In the genomic region with DNA sequence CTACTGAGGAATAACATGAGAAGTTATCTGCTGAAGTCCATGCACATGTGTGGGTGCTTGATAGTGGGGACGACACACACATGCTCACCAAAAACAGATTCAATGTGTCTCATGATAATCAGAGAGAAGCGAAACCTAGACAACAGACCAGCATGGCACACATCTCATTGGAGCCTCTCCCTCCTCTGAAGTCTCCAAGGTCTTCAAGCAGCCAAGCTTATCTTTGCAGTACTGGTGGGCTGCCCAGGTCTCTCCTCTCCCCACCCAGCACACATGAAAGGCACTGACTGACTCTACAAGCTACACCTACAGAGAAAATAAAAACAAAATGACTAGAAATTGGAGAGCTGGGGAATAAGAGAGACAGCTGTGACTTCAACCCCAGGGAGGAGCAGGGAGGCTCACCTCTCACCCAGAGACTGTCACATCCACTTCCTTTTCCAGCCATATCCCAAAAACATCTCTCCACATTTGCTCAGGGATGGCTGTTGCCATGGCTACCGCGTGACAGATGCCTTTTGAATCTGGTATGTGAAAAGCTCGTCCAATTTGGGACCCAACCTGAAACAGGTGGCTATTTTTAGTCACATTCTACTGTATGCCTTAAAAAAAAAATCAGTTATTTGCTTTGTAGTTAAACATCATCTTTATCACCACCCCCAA, we compare ENCODE assay signal across 12 mouse cellular contexts.
DNase-seq lines count a peak whose midpoint lies in the region; ATAC-seq and TF ChIP-seq lines count a peak whose summit lies in the region.
"Had no signal": no experiment of that assay in that cellular context is flagged by ENCODE, and none has a peak within 500 bp of the region (broad histone marks: within the 10 kb centered on the region; RNA-seq: fewer than 3 reads in every experiment).

No protein-coding gene starts in this region.

- ATAC-seq in hindbrain, embryonic 15.5 days (ENCODE audit: low FRiP score, low read depth): peak; percentile 68
- no peak for ATAC-seq in hindbrain, embryonic 11.5 days (ENCODE audit: low FRiP score)
- ATAC-seq in midbrain, postnatal 0 days (ENCODE audit: low FRiP score): peak; percentile 49; the same call in 1 of the 2 replicates
- no peak for ATAC-seq in intestine, embryonic 15.5 days
- ATAC-seq in kidney, embryonic 15.5 days (replicated peaks; ENCODE audit: low FRiP score): no peak
- ATAC-seq: inflammation-experienced regulatory T-cells, adult 6 months had no signal

- no peak for TF ChIP-seq CTCF in midbrain, postnatal 0 days (IDR thresholded peaks at IDR 0.05)

- no peaks in the 10 kb centered on the region for H3K27me3 ChIP-seq in hindbrain, embryonic 15.5 days
- no peaks in the 10 kb centered on the region for H3K27me3 ChIP-seq in hindbrain, embryonic 11.5 days (ENCODE audit: control insufficient read depth, insufficient read depth, low read length)
- no peaks in the 10 kb centered on the region for H3K27me3 ChIP-seq in midbrain, postnatal 0 days (ENCODE audit: insufficient read depth, low read length)
- no peaks in the 10 kb centered on the region for H3K27me3 ChIP-seq in intestine, embryonic 15.5 days (replicated peaks)
- no peaks in the 10 kb centered on the region for H3K27me3 ChIP-seq in kidney, embryonic 15.5 days
- H3K27me3 ChIP-seq: stomach, embryonic 15.5 days had no signal

- H3K9ac ChIP-seq in hindbrain, embryonic 15.5 days: no peak overlapping the region
- H3K9ac ChIP-seq in hindbrain, embryonic 11.5 days (ENCODE audit: low read depth, low read length): no peak overlapping the region
- no peak overlapping the region for H3K9ac ChIP-seq in midbrain, postnatal 0 days (replicated peaks; ENCODE audit: low read length, poor library complexity, severe bottlenecking)
- no peak overlapping the region for H3K9ac ChIP-seq in intestine, embryonic 15.5 days
- H3K9ac ChIP-seq in kidney, embryonic 15.5 days: no peak overlapping the region
- H3K9ac ChIP-seq: stomach, embryonic 15.5 days had no signal

- no peaks in the 10 kb centered on the region for H3K36me3 ChIP-seq in hindbrain, embryonic 15.5 days
- no peaks in the 10 kb centered on the region for H3K36me3 ChIP-seq in hindbrain, embryonic 11.5 days (ENCODE audit: control insufficient read depth, insufficient read depth, low read length)
- no peaks in the 10 kb centered on the region for H3K36me3 ChIP-seq in midbrain, postnatal 0 days (ENCODE audit: insufficient read depth, low read length)
- H3K36me3 ChIP-seq in intestine, embryonic 15.5 days: no peaks in the 10 kb centered on the region
- H3K36me3 ChIP-seq in kidney, embryonic 15.5 days: no peaks in the 10 kb centered on the region
- H3K36me3 ChIP-seq: stomach, embryonic 15.5 days had no signal

- DNase-seq in hindbrain, embryonic 11.5 days (ENCODE audit: low spot score): no peak
- DNase-seq in c-Kit-positive CD71-positive TER-119-positive erythroid progenitor cells, embryonic 14.5 days (ENCODE audit: low spot score): peak; percentile 7
- DNase-seq in layer of hippocampus, adult 9-11 months: peak; percentile 65
- peak; percentile 66 for DNase-seq in midbrain, postnatal 0 days (ENCODE audit: low spot score)
- no peak for DNase-seq in lung, postnatal 36 days
- DNase-seq: lung, postnatal 10 days had no signal

- no peaks in the 10 kb centered on the region for H3K9me3 ChIP-seq in hindbrain, embryonic 15.5 days
- H3K9me3 ChIP-seq in hindbrain, embryonic 11.5 days (ENCODE audit: control insufficient read depth, low read length): no peaks in the 10 kb centered on the region
- no peaks in the 10 kb centered on the region for H3K9me3 ChIP-seq in midbrain, postnatal 0 days (ENCODE audit: low read length)
- H3K9me3 ChIP-seq in intestine, embryonic 15.5 days: no peaks in the 10 kb centered on the region
- H3K9me3 ChIP-seq in kidney, embryonic 15.5 days (replicated peaks): no peaks in the 10 kb centered on the region
- H3K9me3 ChIP-seq: stomach, embryonic 15.5 days had no signal

- no peak overlapping the region for H3K4me2 ChIP-seq in hindbrain, embryonic 15.5 days
- no peak overlapping the region for H3K4me2 ChIP-seq in hindbrain, embryonic 11.5 days (replicated peaks; ENCODE audit: low read depth, low read length)
- H3K4me2 ChIP-seq in midbrain, postnatal 0 days (ENCODE audit: low read depth, low read length, poor library complexity, severe bottlenecking): no peak overlapping the region
- no peak overlapping the region for H3K4me2 ChIP-seq in intestine, embryonic 15.5 days (replicated peaks)
- H3K4me2 ChIP-seq in kidney, embryonic 15.5 days: no peak overlapping the region
- H3K4me2 ChIP-seq: heart, embryonic 11.5 days; stomach, embryonic 15.5 days had no signal

- 73% methylated on average over 5 of the region's 5 CpGs for WGBS in hindbrain, embryonic 15.5 days
- WGBS in hindbrain, embryonic 11.5 days: 81% methylated on average over 5 of the region's 5 CpGs
- 67% methylated on average over 5 of the region's 5 CpGs for whole genome bisulfite sequencing in midbrain, postnatal 0 days
- 80% methylated on average over 5 of the region's 5 CpGs for whole genome bisulfite sequencing in intestine, embryonic 15.5 days
- WGBS in kidney, embryonic 15.5 days: 75% methylated on average over 5 of the region's 5 CpGs

- no peak overlapping the region for H3K4me3 ChIP-seq in hindbrain, embryonic 15.5 days
- H3K4me3 ChIP-seq in hindbrain, embryonic 11.5 days (ENCODE audit: low read depth, low read length): no peak overlapping the region
- H3K4me3 ChIP-seq in midbrain, postnatal 0 days (ENCODE audit: low read depth, low read length): no peak overlapping the region
- H3K4me3 ChIP-seq in intestine, embryonic 15.5 days (replicated peaks): no peak overlapping the region
- H3K4me3 ChIP-seq in kidney, embryonic 15.5 days (replicated peaks): no peak overlapping the region
- H3K4me3 ChIP-seq: stomach, embryonic 15.5 days had no signal

- peaks cover 6% of the 10 kb centered on the region; the same call in 1 of the 2 replicates for H3K4me1 ChIP-seq in hindbrain, embryonic 15.5 days (replicated peaks)
- H3K4me1 ChIP-seq in hindbrain, embryonic 11.5 days (replicated peaks; ENCODE audit: control insufficient read depth, insufficient read depth, low read length): no peaks in the 10 kb centered on the region
- H3K4me1 ChIP-seq in midbrain, postnatal 0 days (ENCODE audit: insufficient read depth, low read length): peaks cover 8% of the 10 kb centered on the region; the same call in 1 of the 2 replicates
- no peaks in the 10 kb centered on the region for H3K4me1 ChIP-seq in intestine, embryonic 15.5 days (replicated peaks)
- no peaks in the 10 kb centered on the region for H3K4me1 ChIP-seq in kidney, embryonic 15.5 days
- H3K4me1 ChIP-seq: stomach, embryonic 15.5 days had no signal

- H3K27ac ChIP-seq in hindbrain, embryonic 15.5 days (replicated peaks): 0 out of 2 replicates have a peak overlapping the region, but pooled peaks have one; percentile 56
- no peak overlapping the region for H3K27ac ChIP-seq in hindbrain, embryonic 11.5 days (ENCODE audit: low read depth, low read length)
- H3K27ac ChIP-seq in midbrain, postnatal 0 days (ENCODE audit: low read depth, low read length): peak overlapping the region; percentile 55
- H3K27ac ChIP-seq in intestine, embryonic 15.5 days: no peak overlapping the region
- H3K27ac ChIP-seq in kidney, embryonic 15.5 days: no peak overlapping the region
- H3K27ac ChIP-seq: stomach, embryonic 15.5 days had no signal

Comparison
In these comparisons a context has a peak if more than half of its experiments do, and no peak if none do; other contexts are left out.
1. ATAC-seq: peak in hindbrain, embryonic 15.5 days (single experiment) and midbrain, postnatal 0 days (single experiment); none in hindbrain, embryonic 11.5 days (single experiment), intestine, embryonic 15.5 days (single experiment) and kidney, embryonic 15.5 days (single experiment).
2. H3K27ac ChIP-seq: peak in hindbrain, embryonic 15.5 days (single experiment) and midbrain, postnatal 0 days (single experiment); none in hindbrain, embryonic 11.5 days (single experiment), intestine, embryonic 15.5 days (single experiment) and kidney, embryonic 15.5 days (single experiment).
3. DNase-seq: peak in c-Kit-positive CD71-positive TER-119-positive erythroid progenitor cells, embryonic 14.5 days (single experiment), layer of hippocampus, adult 9-11 months (single experiment) and midbrain, postnatal 0 days (single experiment); none in hindbrain, embryonic 11.5 days (single experiment) and lung, postnatal 36 days (single experiment).